Mouse (Mus musculus) liver, postnatal 0 days (tissue): Measurements from ENCODE around the gene Zmynd15.
"Not testable (repeated sequence)": the region's sequence is repeated elsewhere in the genome, so short reads cannot be mapped to it uniquely, and the experiment has no call there.

Experiments used
- CTCF ChIP-seq: sonication (generic); IDR thresholded peaks from 2 replicates; pipeline ENCODE4 v1.5.1; 2016; ENCODE audit warnings: antibody characterized with exemption, low read depth
- EP300 ChIP-seq: IDR thresholded peaks from 2 replicates; pipeline ENCODE4 v1.6.1; 2016; ENCODE audit warnings: antibody characterized with exemption, low read depth, mild to moderate bottlenecking

DNA sequence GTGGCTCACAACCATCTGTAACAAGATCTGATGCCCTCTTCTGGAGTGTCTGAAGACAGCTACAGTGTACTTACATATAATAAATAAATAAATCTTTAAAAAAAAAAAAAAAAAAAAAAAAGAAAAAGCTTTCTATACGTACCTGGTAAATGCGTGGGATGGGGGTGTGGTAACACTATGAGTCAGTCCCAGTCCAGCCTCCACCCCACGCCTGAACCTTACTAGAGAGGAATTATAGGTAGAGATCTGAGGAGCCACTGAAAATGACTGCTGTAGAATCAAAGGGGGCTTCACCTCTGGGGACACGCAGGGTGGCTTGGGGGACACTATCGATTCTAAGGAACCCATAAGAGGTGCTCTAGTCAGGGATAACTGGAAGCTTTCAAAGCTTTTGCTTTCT is 14.1 kb downstream of the Zmynd15 start:
- TF ChIP-seq CTCF, EP300: not testable (repeated sequence)
